Mouse (Mus musculus): Measurements from ENCODE around the gene E2f6.

DNA sequence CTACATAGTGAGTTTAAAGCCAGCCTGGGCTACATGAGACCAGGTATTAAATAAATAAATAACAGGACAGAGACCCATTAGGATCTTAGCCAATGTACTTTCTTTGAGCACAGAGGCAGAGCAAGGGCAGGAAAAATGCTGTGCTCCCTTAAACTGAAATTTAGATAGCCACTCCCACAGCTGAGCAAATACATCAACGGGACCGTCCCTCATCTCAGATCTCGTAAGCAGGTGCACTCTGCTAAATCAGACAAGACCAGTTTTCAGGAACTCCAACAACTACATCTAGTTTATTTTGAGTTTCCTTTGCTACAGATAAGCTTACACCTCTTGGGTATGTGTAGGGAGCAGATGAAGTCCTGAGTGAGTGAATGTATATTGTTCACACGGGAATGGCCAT is 47.3 kb downstream of the E2f6 start:
- no peak for TF ChIP-seq CTCF (IDR thresholded peaks at IDR 0.05; ENCODE audit: low read depth, low read length)
- no peak for TF ChIP-seq POLR2A (IDR thresholded peaks at IDR 0.05; ENCODE audit: extremely low read depth, insufficient read depth, low read length)
